Mouse (Mus musculus): ENCODE measurements around the gene Unc5c.

DNA sequence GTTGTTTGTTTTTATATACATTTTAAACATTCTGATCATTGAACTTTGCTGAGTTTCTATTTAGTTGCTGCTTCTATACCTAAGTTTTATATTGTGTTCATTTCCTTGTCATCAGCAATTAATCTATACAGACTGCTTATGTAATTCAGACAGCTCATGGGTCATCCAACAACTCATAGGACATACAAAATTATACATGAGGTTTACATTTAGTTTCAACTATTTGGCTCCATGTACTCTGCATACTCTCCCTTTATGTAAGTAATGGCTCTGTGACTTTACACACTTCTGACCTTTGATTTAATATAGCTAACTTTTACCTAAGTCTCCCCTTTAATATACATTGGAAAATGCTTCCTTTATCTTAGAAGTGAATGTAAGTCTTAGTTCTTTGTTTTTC is 332.4 kb downstream of the Unc5c start:
- no peak for TF ChIP-seq CTCF (IDR thresholded peaks at IDR 0.05; ENCODE audit: low read depth)
- no peak for TF ChIP-seq EP300 (IDR thresholded peaks at IDR 0.05; ENCODE audit: low read depth)
